Mouse (Mus musculus): Measurements from ENCODE around the gene Jazf1. TPM values are rescaled to one million over a fixed set of nuclear protein-coding genes. Genes with fewer than 3 reads are reported as not detected.

Jazf1 gene
- polyA plus RNA-seq, 1 experiment = 1.7 TPM

DNA sequence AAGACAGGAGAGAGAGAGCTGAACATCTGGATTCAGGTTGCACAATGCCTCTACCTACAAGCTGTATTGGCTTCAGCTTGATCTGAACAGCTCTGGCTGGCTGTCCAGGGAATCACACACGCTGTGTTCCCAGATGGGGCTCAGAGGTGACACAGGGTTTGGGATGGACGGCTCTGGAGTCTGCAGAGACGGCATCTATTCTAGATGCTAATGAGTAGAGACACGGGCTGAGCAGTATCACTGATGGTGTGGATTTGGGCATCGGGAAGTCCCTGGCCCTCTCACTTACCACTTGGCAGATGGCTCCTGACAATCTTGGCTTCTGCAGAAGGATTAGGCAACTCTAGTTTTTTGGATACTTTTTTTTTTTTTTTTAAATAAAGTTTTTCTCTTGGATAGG is 161.6 kb downstream of the Jazf1 start:
- H3K9me3 ChIP-seq (replicated peaks; ENCODE audit: control insufficient read depth, insufficient read depth, low read length, poor library complexity, severe bottlenecking) = no peaks in the 10 kb centered on the region
- no peaks in the 10 kb centered on the region for H3K27me3 ChIP-seq (ENCODE audit: control insufficient read depth, insufficient read depth, low read length, poor library complexity, severe bottlenecking)
- no peak for TF ChIP-seq POLR2A (IDR thresholded peaks at IDR 0.05; ENCODE audit: insufficient read depth, low read length)
- no peak for TF ChIP-seq CTCF (IDR thresholded peaks at IDR 0.05; ENCODE audit: low read depth, low read length)
- TF ChIP-seq EP300 (IDR thresholded peaks at IDR 0.05; ENCODE audit: insufficient read depth, low read depth, low read length) = no peak
- no peaks in the 10 kb centered on the region for H3K36me3 ChIP-seq (ENCODE audit: control insufficient read depth, insufficient read depth, low read length, poor library complexity, severe bottlenecking)
- no peak overlapping the region for H3K9ac ChIP-seq (ENCODE audit: low read depth, poor library complexity, severe bottlenecking)
- no peak overlapping the region for H3K27ac ChIP-seq (ENCODE audit: insufficient read depth, low read length)
- H3K4me1 ChIP-seq (ENCODE audit: control insufficient read depth, insufficient read depth, low read length) = no peaks in the 10 kb centered on the region
- no peak overlapping the region for H3K4me3 ChIP-seq (ENCODE audit: low read depth, low read length)

DNA sequence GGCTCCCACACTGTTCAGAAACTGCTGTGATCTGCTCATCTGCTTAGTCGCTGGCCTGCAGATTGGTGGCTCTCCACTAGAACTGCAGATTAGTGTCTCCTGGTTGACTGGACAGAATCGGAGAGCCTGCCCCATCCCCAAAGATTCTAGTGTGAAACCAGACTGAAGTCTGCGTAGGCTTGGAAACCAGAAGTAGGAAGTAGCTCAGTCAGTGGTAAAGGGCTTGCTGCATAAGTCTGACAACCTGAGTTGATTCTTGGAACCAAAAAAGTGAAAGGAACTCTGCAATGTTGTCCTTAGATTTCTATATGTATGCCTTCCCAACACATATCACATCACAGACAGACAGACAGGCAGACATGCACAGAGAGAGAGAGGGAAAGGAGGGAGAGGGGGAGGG is 163.3 kb downstream of the Jazf1 start:
- H3K4me1 ChIP-seq (ENCODE audit: control insufficient read depth, insufficient read depth, low read length) = no peaks in the 10 kb centered on the region
- H3K27ac ChIP-seq (ENCODE audit: insufficient read depth, low read length) = no peak overlapping the region
- no peak overlapping the region for H3K9ac ChIP-seq (ENCODE audit: low read depth, poor library complexity, severe bottlenecking)
- H3K4me3 ChIP-seq (ENCODE audit: low read depth, low read length) = no peak overlapping the region
- no peak for TF ChIP-seq CTCF (IDR thresholded peaks at IDR 0.05; ENCODE audit: low read depth, low read length)
- no peak for TF ChIP-seq POLR2A (IDR thresholded peaks at IDR 0.05; ENCODE audit: insufficient read depth, low read length)
- no peak for TF ChIP-seq EP300 (IDR thresholded peaks at IDR 0.05; ENCODE audit: insufficient read depth, low read depth, low read length)
- no peaks in the 10 kb centered on the region for H3K27me3 ChIP-seq (ENCODE audit: control insufficient read depth, insufficient read depth, low read length, poor library complexity, severe bottlenecking)
- H3K9me3 ChIP-seq (replicated peaks; ENCODE audit: control insufficient read depth, insufficient read depth, low read length, poor library complexity, severe bottlenecking) = no peaks in the 10 kb centered on the region
- no peaks in the 10 kb centered on the region for H3K36me3 ChIP-seq (ENCODE audit: control insufficient read depth, insufficient read depth, low read length, poor library complexity, severe bottlenecking)

DNA sequence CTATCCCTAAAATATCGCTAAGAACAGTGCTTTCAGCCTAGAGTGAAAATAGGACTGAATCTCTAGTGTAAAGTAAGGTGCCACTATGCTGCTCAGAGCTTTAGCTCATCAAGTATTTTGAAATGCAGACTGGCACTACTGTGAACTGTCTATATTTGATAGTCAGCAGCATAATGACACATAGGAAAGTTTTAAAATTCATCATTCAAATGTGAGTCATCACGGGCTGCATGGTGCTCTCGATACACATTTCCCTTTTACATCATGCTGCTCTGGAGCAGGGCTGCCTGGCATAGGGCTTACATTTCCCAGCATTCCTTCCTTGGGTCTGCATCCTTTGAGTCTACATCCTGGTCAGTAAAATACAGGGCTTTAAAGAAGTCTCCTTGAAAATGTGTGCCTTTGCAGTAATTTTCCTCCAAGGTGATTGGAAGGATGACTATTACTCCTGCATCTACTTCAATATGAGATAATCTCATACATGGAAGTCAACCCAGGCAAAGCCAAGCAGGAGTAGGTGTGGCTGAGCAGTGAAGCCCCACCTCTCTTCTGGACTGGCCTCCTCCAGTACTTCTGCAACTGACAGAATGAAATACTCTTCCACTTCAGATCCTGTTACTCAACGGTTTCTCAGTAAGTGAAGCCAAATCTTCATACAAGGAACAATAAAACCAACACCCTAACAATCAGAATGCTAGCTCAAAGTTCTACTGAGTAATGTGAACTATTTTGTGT is 165.0 kb downstream of the Jazf1 start:
- Histone ChIP-seq H3K36me3 (ENCODE audit: control insufficient read depth, insufficient read depth, low read length, poor library complexity, severe bottlenecking) (no peaks in the 10 kb centered on the region), H3K4me1 (ENCODE audit: control insufficient read depth, insufficient read depth, low read length) (no peaks in the 10 kb centered on the region), H3K27ac (ENCODE audit: insufficient read depth, low read length) (no peak overlapping the region), H3K4me3 (ENCODE audit: low read depth, low read length) (no peak overlapping the region), H3K9ac (ENCODE audit: low read depth, poor library complexity, severe bottlenecking) (no peak overlapping the region), H3K27me3 (ENCODE audit: control insufficient read depth, insufficient read depth, low read length, poor library complexity, severe bottlenecking) (no peaks in the 10 kb centered on the region), H3K9me3 (replicated peaks; ENCODE audit: control insufficient read depth, insufficient read depth, low read length, poor library complexity, severe bottlenecking) (no peaks in the 10 kb centered on the region)
- TF ChIP-seq CTCF (IDR thresholded peaks at IDR 0.05; ENCODE audit: low read depth, low read length) (no peak), EP300 (IDR thresholded peaks at IDR 0.05; ENCODE audit: insufficient read depth, low read depth, low read length) (no peak), POLR2A (IDR thresholded peaks at IDR 0.05; ENCODE audit: insufficient read depth, low read length) (no peak)

DNA sequence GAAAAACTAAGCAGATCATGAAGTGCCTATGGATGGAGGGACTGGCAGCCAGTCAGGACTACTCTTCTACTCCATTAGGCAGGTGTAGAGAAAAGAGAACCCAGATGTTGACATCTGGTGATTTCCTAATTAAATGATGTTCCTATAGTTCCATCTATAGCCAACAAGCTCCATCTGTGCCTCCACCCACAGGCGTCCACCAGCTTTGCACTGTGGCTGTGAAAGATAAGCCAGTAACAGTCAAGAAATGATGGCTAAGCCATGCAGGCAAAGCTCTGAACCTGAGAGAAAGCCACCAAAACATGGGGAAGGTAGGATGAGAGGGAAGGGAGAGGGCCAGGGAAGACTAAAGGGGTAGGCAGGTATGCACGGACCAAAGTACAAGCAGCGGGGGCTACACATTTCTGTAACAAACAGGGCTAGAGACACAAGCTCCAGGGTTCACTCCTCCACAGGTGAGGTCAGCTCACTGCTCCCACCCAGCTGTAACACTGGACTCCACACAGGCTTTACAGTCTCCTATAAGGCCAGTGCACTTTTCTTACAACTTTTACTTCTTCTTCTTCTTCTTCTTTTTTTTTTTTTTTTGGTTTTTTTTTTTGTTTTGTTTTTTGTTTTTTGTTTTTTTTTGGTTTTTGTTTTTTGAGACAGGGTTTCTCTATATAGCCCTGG is 168.7 kb downstream of the Jazf1 start:
- no peaks in the 10 kb centered on the region for H3K9me3 ChIP-seq (replicated peaks; ENCODE audit: control insufficient read depth, insufficient read depth, low read length, poor library complexity, severe bottlenecking)
- H3K27ac ChIP-seq (ENCODE audit: insufficient read depth, low read length) = no peak overlapping the region
- TF ChIP-seq EP300 (IDR thresholded peaks at IDR 0.05; ENCODE audit: insufficient read depth, low read depth, low read length) = no peak
- no peak for TF ChIP-seq POLR2A (IDR thresholded peaks at IDR 0.05; ENCODE audit: insufficient read depth, low read length)
- TF ChIP-seq CTCF (IDR thresholded peaks at IDR 0.05; ENCODE audit: low read depth, low read length) = no peak
- no peak overlapping the region for H3K9ac ChIP-seq (ENCODE audit: low read depth, poor library complexity, severe bottlenecking)
- H3K27me3 ChIP-seq (ENCODE audit: control insufficient read depth, insufficient read depth, low read length, poor library complexity, severe bottlenecking) = no peaks in the 10 kb centered on the region
- H3K4me1 ChIP-seq (ENCODE audit: control insufficient read depth, insufficient read depth, low read length) = no peaks in the 10 kb centered on the region
- no peaks in the 10 kb centered on the region for H3K36me3 ChIP-seq (ENCODE audit: control insufficient read depth, insufficient read depth, low read length, poor library complexity, severe bottlenecking)
- H3K4me3 ChIP-seq (ENCODE audit: low read depth, low read length) = no peak overlapping the region

DNA sequence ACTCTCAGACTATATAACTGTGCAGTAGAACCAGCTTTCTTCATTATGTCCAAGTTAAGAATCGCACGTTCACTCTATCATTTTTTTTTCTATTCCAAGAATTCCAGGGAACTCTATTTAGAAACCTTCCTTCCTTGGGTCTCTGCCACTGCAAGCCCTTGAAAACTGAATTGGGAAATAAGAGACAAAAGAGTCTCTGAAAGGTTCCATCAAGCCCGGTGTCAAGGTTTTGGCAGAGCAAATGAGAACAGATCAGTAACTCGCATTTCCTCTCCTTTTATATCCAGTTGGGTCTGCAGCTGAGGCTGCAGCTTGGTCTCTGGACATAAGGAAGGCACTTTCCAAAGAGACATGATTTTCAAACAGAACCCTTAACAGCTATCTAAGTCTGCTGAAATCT is 173.4 kb downstream of the Jazf1 start:
- Histone ChIP-seq H3K4me1 (ENCODE audit: control insufficient read depth, insufficient read depth, low read length) (no peaks in the 10 kb centered on the region), H3K27ac (ENCODE audit: insufficient read depth, low read length) (no peak overlapping the region), H3K9ac (ENCODE audit: low read depth, poor library complexity, severe bottlenecking) (no peak overlapping the region), H3K9me3 (replicated peaks; ENCODE audit: control insufficient read depth, insufficient read depth, low read length, poor library complexity, severe bottlenecking) (no peaks in the 10 kb centered on the region), H3K36me3 (ENCODE audit: control insufficient read depth, insufficient read depth, low read length, poor library complexity, severe bottlenecking) (no peaks in the 10 kb centered on the region), H3K4me3 (ENCODE audit: low read depth, low read length) (no peak overlapping the region), H3K27me3 (ENCODE audit: control insufficient read depth, insufficient read depth, low read length, poor library complexity, severe bottlenecking) (no peaks in the 10 kb centered on the region)
- no peak for TF ChIP-seq EP300 (IDR thresholded peaks at IDR 0.05; ENCODE audit: insufficient read depth, low read depth, low read length)
- TF ChIP-seq CTCF (IDR thresholded peaks at IDR 0.05; ENCODE audit: low read depth, low read length) = no peak
- no peak for TF ChIP-seq POLR2A (IDR thresholded peaks at IDR 0.05; ENCODE audit: insufficient read depth, low read length)

DNA sequence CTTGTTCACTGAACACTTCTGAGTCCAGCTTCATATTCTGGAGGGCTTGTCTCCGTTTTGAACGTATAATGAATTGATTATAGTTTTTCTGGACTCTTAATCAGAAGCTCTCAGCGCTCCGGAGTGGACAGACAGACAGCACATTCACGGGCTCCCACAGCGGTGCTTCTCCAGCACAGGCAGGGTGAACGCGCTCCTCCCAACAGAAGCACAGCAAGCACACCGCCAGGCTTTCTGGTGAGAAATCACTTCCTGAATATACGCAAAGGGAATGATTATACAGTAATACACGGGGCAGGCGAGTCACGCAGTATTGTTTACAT is 174.0 kb downstream of the Jazf1 start:
- Histone ChIP-seq H3K27ac (ENCODE audit: insufficient read depth, low read length) (no peak overlapping the region), H3K9me3 (replicated peaks; ENCODE audit: control insufficient read depth, insufficient read depth, low read length, poor library complexity, severe bottlenecking) (no peaks in the 10 kb centered on the region), H3K4me1 (ENCODE audit: control insufficient read depth, insufficient read depth, low read length) (no peaks in the 10 kb centered on the region), H3K36me3 (ENCODE audit: control insufficient read depth, insufficient read depth, low read length, poor library complexity, severe bottlenecking) (no peaks in the 10 kb centered on the region), H3K4me3 (ENCODE audit: low read depth, low read length) (no peak overlapping the region), H3K9ac (ENCODE audit: low read depth, poor library complexity, severe bottlenecking) (no peak overlapping the region), H3K27me3 (ENCODE audit: control insufficient read depth, insufficient read depth, low read length, poor library complexity, severe bottlenecking) (no peaks in the 10 kb centered on the region)
- TF ChIP-seq POLR2A (IDR thresholded peaks at IDR 0.05; ENCODE audit: insufficient read depth, low read length) = no peak
- TF ChIP-seq CTCF (IDR thresholded peaks at IDR 0.05; ENCODE audit: low read depth, low read length) = no peak
- no peak for TF ChIP-seq EP300 (IDR thresholded peaks at IDR 0.05; ENCODE audit: insufficient read depth, low read depth, low read length)
